ENCODE assay signal across 12 mouse cellular contexts in the genomic region with DNA sequence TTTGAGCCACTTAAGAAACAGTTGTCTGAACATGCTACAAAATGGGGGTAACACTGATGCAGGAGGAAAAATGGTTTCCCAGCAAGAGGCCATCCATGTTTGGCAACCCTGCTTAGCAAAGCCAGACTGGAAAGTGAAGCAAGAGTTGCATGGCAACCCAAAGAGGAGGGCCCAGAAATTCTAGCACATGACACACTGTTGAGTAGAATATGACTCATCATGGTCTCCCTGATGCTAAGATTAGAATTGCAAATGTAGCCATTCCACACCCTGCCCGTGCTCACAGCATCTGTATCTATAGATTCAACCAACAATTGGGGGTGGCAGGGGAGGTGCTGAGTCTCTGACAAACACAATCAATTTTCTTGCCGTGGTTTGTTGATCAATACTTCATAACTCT.
DNase-seq lines count a peak whose midpoint lies in the region; ATAC-seq lines count a peak whose summit lies in the region.
"Had no signal": no experiment of that assay in that cellular context is flagged by ENCODE, and none has a peak within 500 bp of the region (broad histone marks: within the 10 kb centered on the region; RNA-seq: fewer than 3 reads in every experiment).

No protein-coding gene starts in this region.

- H3K4me2 ChIP-seq in forebrain, embryonic 14.5 days (ENCODE audit: low read length), result no peak overlapping the region
- no peak overlapping the region for H3K4me2 ChIP-seq in forebrain, embryonic 11.5 days (ENCODE audit: low read depth, low read length, severe bottlenecking)
- no peak overlapping the region for H3K4me2 ChIP-seq in midbrain, embryonic 15.5 days
- H3K4me2 ChIP-seq: liver, embryonic 15.5 days had no signal

- 67% methylated on average over 2 of the region's 2 CpGs for WGBS in forebrain, embryonic 14.5 days
- WGBS in forebrain, embryonic 11.5 days, result 71% methylated on average over 2 of the region's 2 CpGs
- 45% methylated on average over 2 of the region's 2 CpGs for WGBS in midbrain, embryonic 15.5 days

- DNase-seq in forebrain, embryonic 14.5 days (ENCODE audit: low spot score), result no peak
- no peak for DNase-seq in forebrain, embryonic 11.5 days (ENCODE audit: low spot score)
- DNase-seq in left cerebral cortex, adult 9 months (ENCODE audit: low spot score in 2 of 2), result peak; percentile 39 to 55
- DNase-seq in left cerebral cortex, postnatal 10 days (ENCODE audit: extremely low spot score in 1 of 2, low spot score in 2 of 2), result no peak
- DNase-seq in MN1 (ENCODE audit: low spot score), result peak; percentile 55
- DNase-seq in thymus, postnatal 0 days (ENCODE audit: low spot score), result no peak
- no peak for DNase-seq in cerebellum, postnatal 4 days (ENCODE audit: low spot score in 2 of 2)
- DNase-seq: heart, postnatal 36 days; layer of hippocampus, postnatal 36 days; thymus, adult 18-20 months had no signal

- no peaks in the 10 kb centered on the region for H3K9me3 ChIP-seq in forebrain, embryonic 14.5 days (replicated peaks; ENCODE audit: control insufficient read depth, low read length)
- H3K9me3 ChIP-seq in forebrain, embryonic 11.5 days (ENCODE audit: control insufficient read depth, low read length), result no peaks in the 10 kb centered on the region
- H3K9me3 ChIP-seq in midbrain, embryonic 15.5 days, result no peaks in the 10 kb centered on the region
- H3K9me3 ChIP-seq: liver, embryonic 15.5 days had no signal

- H3K9ac ChIP-seq in forebrain, embryonic 14.5 days (ENCODE audit: low read length), result no peak overlapping the region
- no peak overlapping the region for H3K9ac ChIP-seq in forebrain, embryonic 11.5 days (ENCODE audit: low read length)
- no peak overlapping the region for H3K9ac ChIP-seq in midbrain, embryonic 15.5 days
- H3K9ac ChIP-seq: liver, embryonic 15.5 days had no signal

- no peaks in the 10 kb centered on the region for H3K36me3 ChIP-seq in forebrain, embryonic 14.5 days (ENCODE audit: control insufficient read depth, insufficient read depth, low read length)
- H3K36me3 ChIP-seq in forebrain, embryonic 11.5 days (ENCODE audit: control insufficient read depth, insufficient read depth, low read length), result no peaks in the 10 kb centered on the region
- no peaks in the 10 kb centered on the region for H3K36me3 ChIP-seq in midbrain, embryonic 15.5 days (replicated peaks)
- H3K36me3 ChIP-seq: liver, embryonic 15.5 days had no signal

- intact Hi-C loops in left cerebral cortex, postnatal 10 days (cut with DNase I), result no loop called here

- no peak overlapping the region for H3K4me3 ChIP-seq in forebrain, embryonic 14.5 days (ENCODE audit: low read depth, low read length)
- H3K4me3 ChIP-seq in forebrain, embryonic 11.5 days (ENCODE audit: low read depth, low read length), result no peak overlapping the region
- no peak overlapping the region for H3K4me3 ChIP-seq in midbrain, embryonic 15.5 days
- H3K4me3 ChIP-seq: liver, embryonic 15.5 days had no signal

- 0 out of 2 replicates have a peak, but pooled peaks have one; percentile 8 for ATAC-seq in forebrain, embryonic 14.5 days
- no peak for ATAC-seq in forebrain, embryonic 11.5 days (replicated peaks; ENCODE audit: low FRiP score)
- 0 out of 2 replicates have a peak, but pooled peaks have one; percentile 34 for ATAC-seq in midbrain, embryonic 15.5 days (replicated peaks)

- peak overlapping the region; percentile 23; the same call in 1 of the 2 replicates for H3K27ac ChIP-seq in forebrain, embryonic 14.5 days (ENCODE audit: low read depth, low read length)
- no peak overlapping the region for H3K27ac ChIP-seq in forebrain, embryonic 11.5 days (ENCODE audit: low read depth, low read length)
- peak overlapping the region; percentile 63; the same call in 1 of the 2 replicates for H3K27ac ChIP-seq in midbrain, embryonic 15.5 days
- H3K27ac ChIP-seq: liver, embryonic 15.5 days had no signal

- H3K27me3 ChIP-seq in forebrain, embryonic 14.5 days (replicated peaks; ENCODE audit: control insufficient read depth, insufficient read depth, low read length), result no peaks in the 10 kb centered on the region
- no peaks in the 10 kb centered on the region for H3K27me3 ChIP-seq in forebrain, embryonic 11.5 days (ENCODE audit: control insufficient read depth, insufficient read depth, low read length)
- no peaks in the 10 kb centered on the region for H3K27me3 ChIP-seq in midbrain, embryonic 15.5 days (replicated peaks)
- H3K27me3 ChIP-seq: liver, embryonic 15.5 days had no signal

- H3K4me1 ChIP-seq in forebrain, embryonic 14.5 days (ENCODE audit: control insufficient read depth, insufficient read depth, low read length), result peaks cover 14% of the 10 kb centered on the region; the same call in 1 of the 2 replicates
- H3K4me1 ChIP-seq in forebrain, embryonic 11.5 days (replicated peaks; ENCODE audit: control insufficient read depth, insufficient read depth, low read length), result 0 out of 2 replicates have a peak, but pooled peaks cover 2% of the 10 kb centered on the region
- H3K4me1 ChIP-seq in midbrain, embryonic 15.5 days, result peaks cover 14% of the 10 kb centered on the region
- H3K4me1 ChIP-seq: liver, embryonic 15.5 days had no signal

Comparison
In these comparisons a context has a peak if more than half of its experiments do, and no peak if none do; other contexts are left out.
1. DNase-seq: peak in left cerebral cortex, adult 9 months (2 of 2) and MN1 (single experiment); none in forebrain, embryonic 14.5 days (single experiment), forebrain, embryonic 11.5 days (single experiment), left cerebral cortex, postnatal 10 days (0 of 2), thymus, postnatal 0 days (single experiment) and cerebellum, postnatal 4 days (0 of 2).